Mouse (Mus musculus) frontal cortex, postnatal 14 days (tissue): ENCODE data around the gene Ptger4.

Experiments
- DNase-seq, 2 experiments: peaks; one replicate each; pipeline ENCODE4 v3.0.0; 2022; ENCODE audit warnings: low spot score in 2 of 2

Ptger4 gene

GRCm38 (mm10) chr15:5165121-5165773, 78.7 kb downstream of the Ptger4 start:
- DNase-seq = no peak

- no peak for DNase-seq
Observed at GRCm38 (mm10) chr15:5158827-5159226, 85.2 kb downstream of the Ptger4 start.

GRCm38 (mm10) chr15:5157386-5157785, 86.6 kb downstream of the Ptger4 start:
- no peak for DNase-seq
